Mouse (Mus musculus): ENCODE results near the gene Ncf2.

- TF ChIP-seq CTCF (IDR thresholded peaks at IDR 0.05; ENCODE audit: extremely low read depth, insufficient read depth, insufficient read length, insufficient replicate concordance) (no peak), POLR2A (IDR thresholded peaks at IDR 0.05; ENCODE audit: low read depth, low read length) (no peak)
Measured at GRCm38 (mm10) chr1:152786953-152787352, 13.0 kb upstream of the Ncf2 start.
